Mouse (Mus musculus): Measurements from ENCODE around the gene Engase.

Engase gene

GRCm38 (mm10) chr11:118476396-118477373 is at the start of gene Engase:
Engase (plus strand) TSS chr11:118476829.
- DNase-seq (ENCODE audit: low spot score in 2 of 2): peak; percentile 92 to 95

- no peak for DNase-seq (ENCODE audit: low spot score in 2 of 2)
Observed at GRCm38 (mm10) chr11:118427266-118427779, 49.3 kb upstream of the Engase start.

GRCm38 (mm10) chr11:118427986-118428385 is 48.6 kb upstream of the Engase start, which contains the start of gene C1qtnf1:
C1qtnf1 (plus strand) TSS chr11:118428203.
- peak; percentile 41 to 43 for DNase-seq (ENCODE audit: low spot score in 2 of 2)

GRCm38 (mm10) chr11:118428460-118428868 is 48.2 kb upstream of the Engase start:
- no peak for DNase-seq (ENCODE audit: low spot score in 2 of 2)

DNA sequence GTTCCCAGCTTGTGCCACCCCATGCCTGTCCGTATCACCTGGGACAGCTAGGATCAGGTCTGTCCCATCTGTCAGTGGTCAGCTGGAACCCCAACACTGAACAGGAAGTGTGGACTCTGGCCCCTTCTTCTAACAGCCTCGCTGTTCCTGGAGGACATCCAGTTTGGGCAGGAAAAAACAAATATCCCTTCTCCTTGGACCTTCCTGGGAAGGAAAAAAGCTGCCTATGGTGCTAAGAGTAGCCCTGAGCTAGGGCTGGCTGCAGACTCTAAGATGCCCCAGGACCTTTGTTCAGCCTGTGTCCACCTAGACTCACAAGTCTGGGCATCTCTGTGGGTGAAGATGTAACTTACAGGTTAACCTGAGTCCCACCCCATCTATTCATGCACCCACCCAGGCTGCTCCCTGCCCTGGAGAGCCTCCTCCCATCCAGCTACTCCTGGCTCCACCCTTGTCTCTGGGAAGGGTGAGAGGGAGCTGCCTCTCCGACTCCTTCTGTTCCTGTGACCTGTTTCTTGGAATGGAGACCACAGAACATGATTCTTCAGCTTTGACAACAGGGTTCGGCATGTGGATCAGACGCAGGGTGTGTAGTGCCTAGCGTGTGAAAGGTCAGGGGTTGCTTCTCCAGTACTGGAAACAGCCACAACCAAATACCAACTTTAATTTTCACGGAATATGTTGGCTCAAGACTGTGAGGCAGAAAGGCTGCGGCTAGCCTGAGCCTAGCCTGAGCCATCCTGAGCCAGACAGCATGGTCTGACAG is 47.5 kb upstream of the Engase start:
- DNase-seq (ENCODE audit: low spot score in 2 of 2): no peak

- DNase-seq (ENCODE audit: low spot score in 2 of 2): no peak
Observed at GRCm38 (mm10) chr11:118430291-118430885, 46.2 kb upstream of the Engase start.

- DNase-seq (ENCODE audit: low spot score in 2 of 2): no peak
Observed at GRCm38 (mm10) chr11:118431100-118431948, 45.3 kb upstream of the Engase start.

DNA sequence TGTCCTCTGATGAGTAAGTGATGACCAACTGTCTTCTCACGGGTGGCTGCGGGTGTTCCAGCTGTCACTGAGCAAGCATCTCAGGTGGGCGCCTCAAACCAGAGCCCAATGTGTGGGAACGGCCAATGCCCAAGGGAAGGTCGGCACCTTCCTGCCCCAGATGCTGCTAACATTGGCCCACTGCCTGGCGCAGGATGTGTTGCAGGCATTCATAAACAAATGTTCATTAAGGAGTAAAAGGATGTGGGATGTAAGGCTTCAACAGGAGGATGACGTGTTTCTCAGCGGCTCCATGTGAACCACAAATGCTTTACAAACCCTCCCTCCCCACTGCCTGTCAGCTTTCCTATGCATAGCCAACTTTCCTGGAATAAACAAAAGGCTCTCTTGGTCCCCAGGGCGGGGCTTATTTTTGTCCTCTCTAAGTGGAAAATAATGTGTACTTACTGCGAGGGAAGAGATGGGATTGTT is 43.2 kb upstream of the Engase start:
- DNase-seq (ENCODE audit: low spot score in 2 of 2): no peak

DNA sequence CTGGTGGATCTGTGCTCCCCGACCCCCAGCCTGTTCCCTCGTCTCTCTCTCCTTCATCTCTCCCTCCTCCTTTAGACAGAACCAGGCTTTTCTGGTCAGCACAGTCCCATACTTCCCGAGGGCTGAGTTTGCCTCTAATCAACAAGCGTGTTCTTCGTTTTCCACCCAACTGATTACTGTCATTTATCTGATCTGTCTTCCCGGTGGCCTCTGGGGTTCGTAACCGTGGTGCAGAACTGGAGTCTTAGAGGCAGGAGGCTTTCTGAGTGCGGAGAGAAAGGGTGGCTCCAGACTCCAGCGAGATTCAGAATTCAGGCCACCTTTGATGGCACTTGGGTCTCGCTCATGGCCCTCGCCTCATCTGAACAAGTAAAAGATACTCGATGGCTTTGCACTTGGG is 42.5 kb upstream of the Engase start:
- no peak for DNase-seq (ENCODE audit: low spot score in 2 of 2)

GRCm38 (mm10) chr11:118436471-118436935 is 40.1 kb upstream of the Engase start:
- DNase-seq (ENCODE audit: low spot score in 2 of 2): no peak

GRCm38 (mm10) chr11:118438665-118439414 is 37.8 kb upstream of the Engase start:
- DNase-seq (ENCODE audit: low spot score in 2 of 2): no peak

GRCm38 (mm10) chr11:118442691-118443090 is 33.9 kb upstream of the Engase start:
- no peak for DNase-seq (ENCODE audit: low spot score in 2 of 2)

GRCm38 (mm10) chr11:118443201-118443970 is 33.2 kb upstream of the Engase start:
- peak; percentile 49 to 85 for DNase-seq (ENCODE audit: low spot score in 2 of 2)

DNA sequence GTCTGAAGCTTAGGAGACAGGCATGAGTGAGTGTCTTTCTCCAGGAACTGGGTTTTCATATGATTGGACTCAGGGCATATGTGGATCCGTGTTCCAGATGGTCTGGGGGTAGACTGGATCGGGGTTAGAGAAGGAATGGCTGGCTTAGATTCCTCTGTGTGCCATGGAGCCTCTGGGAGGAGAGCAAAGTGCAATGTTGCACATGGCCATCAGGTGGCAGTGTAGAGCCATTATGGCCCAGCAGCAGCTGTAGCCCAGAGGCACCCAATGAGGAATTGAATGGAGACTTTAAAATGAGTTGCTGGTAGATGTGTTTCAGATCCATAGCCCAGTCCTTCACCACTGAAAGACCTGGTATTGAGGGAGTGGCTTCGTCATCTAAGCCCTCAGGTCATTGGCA is 30.8 kb upstream of the Engase start:
- peak; percentile 42 to 71 for DNase-seq (ENCODE audit: low spot score in 2 of 2)

DNA sequence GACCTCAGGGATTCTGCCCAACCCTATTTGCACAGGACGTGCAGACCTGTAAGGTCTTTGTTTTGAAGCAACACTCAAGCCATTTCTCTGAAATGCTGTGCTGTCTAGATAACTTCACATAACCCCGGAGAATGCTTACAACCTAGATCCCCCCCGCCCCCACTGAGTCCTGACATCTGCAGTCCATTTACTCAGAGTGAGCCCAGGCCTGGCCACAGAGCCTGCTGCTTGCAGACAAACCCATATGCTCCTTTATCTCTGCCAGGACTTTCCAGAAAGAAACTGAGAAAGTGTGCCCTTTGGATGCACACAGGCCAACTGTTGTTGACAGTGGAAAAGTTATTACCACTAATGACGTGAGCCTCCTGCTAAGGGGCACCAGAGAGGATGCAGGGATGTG is 29.3 kb upstream of the Engase start:
- no peak for DNase-seq (ENCODE audit: low spot score in 2 of 2)

- no peak for DNase-seq (ENCODE audit: low spot score in 2 of 2)
Observed at GRCm38 (mm10) chr11:118448385-118448784, 28.2 kb upstream of the Engase start.

DNA sequence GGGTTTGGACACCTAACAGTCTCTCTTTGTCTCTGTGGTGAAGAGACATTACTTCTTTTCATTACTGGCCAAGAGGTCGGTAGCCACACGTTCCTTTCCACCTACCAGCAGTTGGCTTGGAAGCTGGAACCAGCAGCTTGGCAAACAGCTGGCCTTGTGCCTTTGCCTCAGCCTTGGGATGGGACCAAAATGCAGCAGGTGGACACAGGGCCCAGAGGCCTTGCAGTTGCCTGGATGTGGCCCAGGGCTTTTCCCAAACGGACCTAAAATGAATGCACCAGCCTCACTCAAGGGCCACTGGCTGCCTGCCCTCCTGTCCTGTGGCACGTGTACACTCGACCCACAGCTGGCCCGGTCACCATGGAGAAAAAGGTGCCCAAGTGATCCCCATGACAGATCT is 25.4 kb upstream of the Engase start:
- no peak for DNase-seq (ENCODE audit: low spot score in 2 of 2)

- no peak for DNase-seq (ENCODE audit: low spot score in 2 of 2)
Observed at GRCm38 (mm10) chr11:118452955-118453354, 23.7 kb upstream of the Engase start.
